Mouse (Mus musculus) intestine, embryonic 15.5 days (tissue): ENCODE data around the gene Pde7b. TPM values are rescaled to one million over a fixed set of nuclear protein-coding genes. Genes with fewer than 3 reads are reported as not detected.

Experiments
- ATAC-seq: fragments of 200-750 bp; cut with Nextera tagmentation; 2 replicates; pipeline ENCODE4 v1.8.0; 2017; ENCODE audit warnings: moderate TSS enrichment, moderate library complexity
- H3K27ac ChIP-seq: fragments of 300-500 bp; sonication (generic); 2 replicates; pipeline ENCODE4 v1.5.1; 2015; ENCODE audit warnings: mild to moderate bottlenecking, inconsistent platforms
- H3K27me3 ChIP-seq: fragments of 300-500 bp; sonication (generic); replicated peaks from 2 replicates; pipeline ENCODE4 v1.6.1; 2015; ENCODE audit warnings: inconsistent platforms
- H3K36me3 ChIP-seq: fragments of 300-500 bp; sonication (generic); 2 replicates; pipeline ENCODE4 v1.6.1; 2015; ENCODE audit warnings: inconsistent platforms
- H3K4me1 ChIP-seq: fragments of 300-500 bp; sonication (generic); replicated peaks from 2 replicates; pipeline ENCODE4 v1.6.1; 2015; ENCODE audit warnings: inconsistent platforms
- H3K4me2 ChIP-seq: fragments of 300-500 bp; sonication (generic); replicated peaks from 2 replicates; pipeline ENCODE4 v1.6.1; 2015; ENCODE audit warnings: mild to moderate bottlenecking, inconsistent platforms
- H3K4me3 ChIP-seq: fragments of 300-500 bp; sonication (generic); replicated peaks from 2 replicates; pipeline ENCODE4 v1.5.1; 2015; ENCODE audit warnings: inconsistent platforms
- H3K9ac ChIP-seq: fragments of 300-500 bp; sonication (generic); 2 replicates; pipeline ENCODE4 v1.6.1; 2015; ENCODE audit warnings: inconsistent platforms
- H3K9me3 ChIP-seq: fragments of 300-500 bp; sonication (generic); 2 replicates; pipeline ENCODE4 v1.6.1; 2016; ENCODE audit warnings: inconsistent platforms
- WGBS: fragments of 180-500 bp; shearing (Covaris S2); methylation state at CpG from one replicate; pipeline ENCODE4 v1.1.7; 2015; 5-methylcytosine and 5-hydroxymethylcytosine counted together
- polyA plus RNA-seq: library from polyadenylated mRNA; unstranded; fragments of >200 nt; fragmentation: Nextera tagmentation; extraction: Ambion mirVana; gene quantifications from 2 replicates; pipeline ENCODE4 v1.2.1, GENCODE M21; 2015

Gene Pde7b
- polyA plus RNA-seq, 1 experiment from 2014 or later, result 3.2 TPM

DNA sequence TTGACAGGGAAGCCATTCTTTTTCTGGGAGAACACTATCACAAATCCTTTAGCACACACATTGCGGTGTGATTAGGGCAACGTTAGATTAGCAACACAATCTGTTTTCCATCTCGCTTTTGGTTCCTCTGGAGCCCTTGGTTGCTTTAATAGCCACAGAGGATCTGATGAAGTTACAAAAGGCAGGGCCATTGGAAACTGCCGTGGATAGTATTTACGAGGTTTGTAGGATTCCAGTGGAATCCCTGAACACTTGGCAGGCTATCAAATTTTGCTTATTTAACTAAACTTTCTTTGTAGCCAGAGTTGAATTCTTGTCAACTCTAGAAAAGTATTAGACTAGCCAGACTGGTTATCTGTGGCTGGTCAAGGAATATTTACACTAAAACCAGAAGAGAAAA is 330.1 kb downstream of the Pde7b start:
- H3K27ac ChIP-seq, result no peak overlapping the region
- 27% methylated on average over 5 of the region's 5 CpGs for WGBS
- no peak for ATAC-seq
- H3K9ac ChIP-seq, result no peak overlapping the region
- H3K27me3 ChIP-seq, result no peaks in the 10 kb centered on the region
- no peak overlapping the region for H3K4me3 ChIP-seq
- H3K36me3 ChIP-seq, result no peaks in the 10 kb centered on the region
- no peak overlapping the region for H3K4me2 ChIP-seq
- no peaks in the 10 kb centered on the region for H3K9me3 ChIP-seq
- no peaks in the 10 kb centered on the region for H3K4me1 ChIP-seq

DNA sequence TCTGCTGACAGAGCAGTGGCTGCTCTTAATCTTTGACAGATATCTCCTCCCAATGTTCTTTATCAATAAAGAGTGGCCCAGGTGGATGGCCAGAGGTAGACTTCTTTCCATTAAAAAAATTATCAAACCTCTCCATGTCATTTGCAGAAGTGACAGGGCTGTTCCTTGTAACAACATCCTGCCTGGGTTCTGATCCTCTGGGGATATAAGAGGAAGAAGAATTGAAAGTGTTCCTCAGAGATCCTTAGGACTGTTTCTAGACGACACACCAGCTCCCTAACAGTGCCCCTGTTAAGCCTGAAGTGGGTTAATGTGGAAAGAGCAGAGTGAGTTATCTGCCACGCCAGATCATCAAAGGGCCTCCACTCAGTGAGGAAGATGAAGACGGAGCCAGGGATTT is 334.3 kb downstream of the Pde7b start:
- H3K4me2 ChIP-seq, result no peak overlapping the region
- H3K36me3 ChIP-seq, result no peaks in the 10 kb centered on the region
- H3K4me1 ChIP-seq, result no peaks in the 10 kb centered on the region
- no peak overlapping the region for H3K27ac ChIP-seq
- no peak overlapping the region for H3K9ac ChIP-seq
- no peak for ATAC-seq
- WGBS, result 74% methylated on average over 3 of the region's 3 CpGs
- no peaks in the 10 kb centered on the region for H3K9me3 ChIP-seq
- H3K27me3 ChIP-seq, result no peaks in the 10 kb centered on the region
- no peak overlapping the region for H3K4me3 ChIP-seq

DNA sequence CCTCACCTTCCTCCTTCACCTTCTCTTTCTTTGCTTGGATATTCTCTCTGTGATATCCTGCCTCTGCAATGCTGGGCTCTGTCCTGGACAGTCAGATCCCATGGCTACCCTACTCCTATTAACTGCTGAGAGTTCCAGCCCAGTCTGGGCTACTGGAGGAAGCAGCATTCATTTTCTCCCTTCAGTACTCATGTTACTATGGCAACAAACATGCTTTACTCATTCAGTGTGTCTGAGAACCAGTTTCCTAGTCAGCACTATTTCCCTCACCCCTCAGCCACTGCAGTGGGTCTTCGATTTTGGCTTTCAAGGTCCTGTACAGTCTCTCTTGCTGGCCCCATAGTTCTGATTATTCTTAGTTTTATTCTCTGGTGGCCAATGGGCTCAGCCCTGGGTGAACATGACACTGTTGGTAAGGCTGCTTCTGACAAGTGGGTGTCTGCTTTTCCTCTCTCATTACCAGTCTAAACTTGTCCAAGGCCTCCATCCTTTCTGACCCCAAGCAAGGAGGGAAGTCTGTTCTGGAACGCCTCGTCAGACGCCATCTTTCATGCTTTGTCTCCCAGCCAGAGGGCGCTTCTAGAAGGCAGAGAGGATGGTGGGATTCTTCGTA is 342.0 kb downstream of the Pde7b start:
- no peak for ATAC-seq
- H3K27ac ChIP-seq, result no peak overlapping the region
- WGBS, result 63% methylated on average over 6 of the region's 6 CpGs
- 0 out of 2 replicates have a peak, but pooled peaks cover 3% of the 10 kb centered on the region for H3K4me1 ChIP-seq
- H3K9me3 ChIP-seq, result no peaks in the 10 kb centered on the region
- H3K27me3 ChIP-seq, result no peaks in the 10 kb centered on the region
- no peaks in the 10 kb centered on the region for H3K36me3 ChIP-seq
- no peak overlapping the region for H3K9ac ChIP-seq
- H3K4me3 ChIP-seq, result no peak overlapping the region
- H3K4me2 ChIP-seq, result no peak overlapping the region

DNA sequence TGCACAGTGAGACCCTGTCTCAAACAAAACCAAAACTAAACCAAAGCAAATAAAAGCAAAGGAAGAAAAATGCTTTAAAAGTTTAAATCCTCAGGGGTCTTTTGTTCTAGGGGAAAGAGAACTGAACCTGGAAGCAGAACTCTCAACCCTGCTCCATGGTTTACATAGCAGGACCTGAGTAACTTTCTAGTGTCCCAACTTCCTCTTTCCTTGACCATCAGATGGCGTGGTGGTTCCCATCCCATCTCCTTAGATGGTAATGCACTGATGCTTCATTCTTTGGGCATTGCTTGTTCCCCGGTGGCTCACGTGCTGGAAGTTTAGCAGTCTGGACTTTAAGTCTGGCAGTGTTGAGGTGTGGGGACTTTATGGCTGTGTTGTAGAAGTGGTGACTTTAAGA is 343.5 kb downstream of the Pde7b start:
- no peaks in the 10 kb centered on the region for H3K9me3 ChIP-seq
- H3K27me3 ChIP-seq, result no peaks in the 10 kb centered on the region
- no peak overlapping the region for H3K4me3 ChIP-seq
- no peaks in the 10 kb centered on the region for H3K36me3 ChIP-seq
- 0 out of 2 replicates have a peak, but pooled peaks cover 3% of the 10 kb centered on the region for H3K4me1 ChIP-seq
- H3K4me2 ChIP-seq, result no peak overlapping the region
- H3K9ac ChIP-seq, result no peak overlapping the region
- H3K27ac ChIP-seq, result no peak overlapping the region
- no peak for ATAC-seq
- 84% methylated on average over 3 of the region's 3 CpGs for WGBS

DNA sequence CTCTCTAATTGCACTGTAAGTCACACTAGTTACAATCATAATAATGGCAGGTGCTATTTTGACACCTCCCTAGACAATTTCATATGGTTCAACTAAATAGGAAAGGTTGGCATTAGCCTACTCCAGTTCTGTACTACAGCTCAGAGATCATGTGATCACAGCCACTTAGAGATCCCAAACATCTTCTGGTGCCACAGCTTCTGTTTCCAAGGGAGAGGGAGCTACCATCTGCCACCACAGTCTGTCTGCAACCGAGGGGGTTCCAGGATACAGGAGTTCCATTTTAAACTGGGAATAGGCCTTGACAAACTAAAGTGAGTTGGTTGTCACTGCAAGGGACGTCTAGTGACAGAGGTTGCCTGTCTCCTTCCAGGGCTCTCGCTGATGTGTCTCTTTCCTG is 344.1 kb downstream of the Pde7b start:
- no peak overlapping the region for H3K9ac ChIP-seq
- no peaks in the 10 kb centered on the region for H3K36me3 ChIP-seq
- no peak overlapping the region for H3K4me2 ChIP-seq
- ATAC-seq, result no peak
- H3K27ac ChIP-seq, result no peak overlapping the region
- WGBS, result 83% methylated on average over 3 of the region's 3 CpGs
- no peak overlapping the region for H3K4me3 ChIP-seq
- 0 out of 2 replicates have a peak, but pooled peaks cover 3% of the 10 kb centered on the region for H3K4me1 ChIP-seq
- H3K27me3 ChIP-seq, result no peaks in the 10 kb centered on the region
- no peaks in the 10 kb centered on the region for H3K9me3 ChIP-seq

DNA sequence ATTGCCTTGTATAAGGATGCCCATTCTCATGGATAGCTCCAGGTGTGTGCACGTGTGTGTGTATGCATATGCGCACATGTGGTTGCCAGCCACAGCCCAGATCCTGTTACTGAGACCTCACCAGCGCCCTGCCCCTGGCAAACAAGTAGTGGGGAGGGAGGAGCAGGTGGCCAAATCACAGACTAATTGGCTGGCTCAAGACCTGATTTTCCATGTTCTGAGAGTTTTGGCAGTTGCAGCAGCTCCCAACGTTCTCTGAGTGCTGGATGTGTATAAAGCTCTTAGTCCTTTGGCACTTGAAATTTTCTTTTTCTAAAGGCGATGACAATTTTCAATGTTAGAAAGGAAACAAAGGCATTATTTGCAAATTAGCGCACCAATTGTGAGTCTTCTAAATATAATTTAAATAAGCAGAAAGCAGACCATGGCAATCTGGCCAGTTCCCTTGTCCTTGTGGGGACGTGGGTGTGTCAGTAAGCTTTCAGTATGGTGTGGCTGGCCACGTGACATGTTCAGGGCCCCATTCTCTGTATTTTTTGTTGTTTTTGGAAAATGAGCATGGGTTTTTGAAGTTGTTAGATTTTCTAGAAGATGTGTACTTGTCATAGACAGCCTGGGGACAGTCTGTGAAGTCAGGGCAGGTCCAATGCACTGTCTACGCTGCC is 345.7 kb downstream of the Pde7b start:
- H3K4me2 ChIP-seq, result no peak overlapping the region
- no peak overlapping the region for H3K27ac ChIP-seq
- no peaks in the 10 kb centered on the region for H3K36me3 ChIP-seq
- H3K9me3 ChIP-seq, result no peaks in the 10 kb centered on the region
- ATAC-seq, result no peak
- no peak overlapping the region for H3K4me3 ChIP-seq
- 0 out of 2 replicates have a peak, but pooled peaks cover 3% of the 10 kb centered on the region for H3K4me1 ChIP-seq
- no peak overlapping the region for H3K9ac ChIP-seq
- WGBS, result 82% methylated on average over 9 of the region's 9 CpGs
- no peaks in the 10 kb centered on the region for H3K27me3 ChIP-seq

DNA sequence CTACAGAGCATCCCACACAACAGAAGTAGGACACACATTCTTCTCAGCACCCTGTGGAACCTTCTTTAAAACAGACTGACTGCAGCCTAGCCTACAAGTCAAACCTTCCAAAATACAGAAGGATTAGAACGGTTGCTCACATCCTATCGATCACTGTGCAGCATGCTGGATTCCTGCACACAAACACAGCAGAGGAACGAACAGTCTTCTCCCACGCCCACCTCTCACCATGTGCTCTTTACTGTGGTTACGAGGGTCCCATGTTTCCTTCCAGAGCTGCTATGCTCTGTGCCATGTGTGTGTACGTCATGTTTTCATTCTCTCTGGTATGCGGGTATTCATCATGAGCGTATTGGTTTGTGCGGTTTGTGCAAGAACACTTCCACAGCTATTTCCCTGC is 347.3 kb downstream of the Pde7b start:
- Histone ChIP-seq H3K27ac (no peak overlapping the region), H3K36me3 (no peaks in the 10 kb centered on the region), H3K9ac (no peak overlapping the region), H3K4me3 (no peak overlapping the region), H3K9me3 (no peaks in the 10 kb centered on the region), H3K4me2 (no peak overlapping the region), H3K27me3 (no peaks in the 10 kb centered on the region), H3K4me1 (no peaks in the 10 kb centered on the region)
- 85% methylated on average over 9 of the region's 9 CpGs for WGBS
- ATAC-seq, result no peak

DNA sequence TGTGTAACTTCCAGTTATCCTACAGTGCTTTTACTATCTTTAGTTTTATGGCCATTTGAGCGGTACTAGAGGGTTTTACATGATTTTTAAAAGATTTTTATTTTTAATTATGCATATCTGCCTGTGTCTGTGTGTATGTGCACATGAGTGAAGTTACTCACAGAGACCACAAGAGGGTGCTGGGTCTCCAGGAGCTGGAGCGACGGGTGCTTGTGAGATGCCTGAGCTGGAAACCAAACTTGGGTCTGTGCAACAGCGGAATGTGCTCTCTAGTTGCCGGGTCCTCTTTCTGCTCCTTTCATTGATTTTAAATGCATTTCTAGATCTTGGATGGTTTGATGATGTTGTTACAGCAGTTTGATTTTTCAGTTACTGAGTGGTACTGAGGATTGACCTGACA is 352.8 kb downstream of the Pde7b start:
- no peak for ATAC-seq
- no peaks in the 10 kb centered on the region for H3K9me3 ChIP-seq
- H3K4me1 ChIP-seq, result no peaks in the 10 kb centered on the region

DNA sequence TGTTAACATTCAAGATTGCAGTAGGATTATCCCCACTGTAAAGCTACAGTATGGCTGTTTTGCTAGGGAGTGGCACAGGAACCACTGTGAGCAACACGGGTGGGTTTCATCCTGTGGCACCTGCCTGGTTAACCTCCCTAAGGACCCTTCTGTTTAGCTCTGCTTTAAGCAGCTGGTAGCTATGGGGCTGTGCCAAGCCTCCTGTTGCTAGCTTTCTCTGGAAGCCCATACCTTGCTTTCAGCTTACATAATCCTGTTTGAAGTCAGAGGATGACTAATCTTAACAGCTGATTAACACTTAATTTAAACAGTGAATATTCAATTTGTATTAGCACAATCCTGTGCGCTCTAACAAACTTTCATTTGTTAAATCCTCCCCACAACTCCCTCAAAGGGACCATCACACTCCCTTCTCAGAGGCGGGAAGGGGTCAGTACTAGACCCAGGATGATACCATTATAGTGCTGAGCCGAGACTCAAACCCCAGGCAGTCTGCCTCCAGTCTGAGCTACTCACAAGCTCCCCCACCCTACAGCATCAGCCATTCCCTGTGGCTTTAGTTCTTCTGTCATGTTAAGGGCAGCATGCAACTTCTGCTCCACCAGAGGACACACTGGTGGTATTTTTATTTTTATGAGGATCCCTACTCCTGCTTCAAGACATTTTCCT is 362.3 kb downstream of the Pde7b start:
- Histone ChIP-seq H3K4me1 (no peaks in the 10 kb centered on the region), H3K4me2 (no peak overlapping the region), H3K36me3 (no peaks in the 10 kb centered on the region), H3K27ac (no peak overlapping the region), H3K4me3 (no peak overlapping the region), H3K9me3 (no peaks in the 10 kb centered on the region), H3K27me3 (no peaks in the 10 kb centered on the region), H3K9ac (no peak overlapping the region)
- no peak for ATAC-seq
- WGBS, result 65% methylated on average over 4 of the region's 4 CpGs

More for the DNA sequence above, 352.8 kb downstream of the Pde7b start:
- H3K27me3 ChIP-seq, result no peaks in the 10 kb centered on the region
- H3K27ac ChIP-seq, result no peak overlapping the region
- no peak overlapping the region for H3K4me3 ChIP-seq
- no peak overlapping the region for H3K9ac ChIP-seq
- H3K4me2 ChIP-seq, result no peak overlapping the region
- WGBS, result 94% methylated on average over 5 of the region's 5 CpGs
- H3K36me3 ChIP-seq, result no peaks in the 10 kb centered on the region

DNA sequence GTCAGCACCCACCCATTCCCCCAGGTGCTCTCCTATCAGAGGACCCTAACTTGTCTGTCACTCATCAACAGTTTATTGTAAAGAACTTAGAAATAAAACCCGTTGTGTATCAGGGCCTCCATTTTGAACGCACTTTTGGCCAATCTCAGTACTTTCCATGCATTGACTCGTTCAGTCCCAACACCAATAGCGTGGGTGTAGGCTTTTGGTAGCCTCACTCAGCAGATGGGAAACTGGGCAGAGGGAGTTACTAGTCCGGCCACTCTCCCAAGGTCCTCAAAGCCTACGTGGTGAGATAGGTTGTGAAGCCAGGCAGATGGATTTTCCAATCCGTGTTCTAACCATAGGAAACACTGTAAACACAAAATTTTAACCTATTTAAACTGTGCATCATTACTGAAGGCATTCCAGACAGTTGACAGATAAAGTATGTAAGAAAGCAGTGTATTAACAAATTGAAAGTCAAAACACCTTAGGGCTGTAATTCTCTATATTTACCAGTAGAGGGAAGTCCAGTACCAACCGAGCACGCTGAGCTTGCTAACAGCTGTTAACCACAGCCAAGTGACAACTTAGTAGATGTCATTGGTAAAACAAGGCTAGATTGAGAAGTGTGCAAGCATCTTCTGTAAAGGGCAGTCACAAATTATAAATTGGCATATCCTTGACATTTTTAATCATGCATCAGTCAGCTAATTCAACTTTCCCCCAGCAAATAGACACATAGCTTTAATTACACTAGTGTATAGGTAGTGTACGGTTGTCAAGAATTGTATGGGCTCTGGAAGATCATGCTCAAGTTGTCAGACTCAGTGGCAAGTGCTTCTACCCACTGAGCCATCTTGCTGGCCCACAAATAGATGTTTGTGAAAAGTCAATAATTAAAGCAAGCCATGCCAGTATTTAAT is 363.1 kb downstream of the Pde7b start:
- H3K9me3 ChIP-seq, result no peaks in the 10 kb centered on the region
- no peak for ATAC-seq
- 63% methylated on average over 10 of the region's 10 CpGs for WGBS
- no peak overlapping the region for H3K27ac ChIP-seq
- no peaks in the 10 kb centered on the region for H3K4me1 ChIP-seq
- H3K27me3 ChIP-seq, result no peaks in the 10 kb centered on the region
- no peaks in the 10 kb centered on the region for H3K36me3 ChIP-seq
- H3K4me2 ChIP-seq, result no peak overlapping the region
- no peak overlapping the region for H3K4me3 ChIP-seq
- H3K9ac ChIP-seq, result no peak overlapping the region

DNA sequence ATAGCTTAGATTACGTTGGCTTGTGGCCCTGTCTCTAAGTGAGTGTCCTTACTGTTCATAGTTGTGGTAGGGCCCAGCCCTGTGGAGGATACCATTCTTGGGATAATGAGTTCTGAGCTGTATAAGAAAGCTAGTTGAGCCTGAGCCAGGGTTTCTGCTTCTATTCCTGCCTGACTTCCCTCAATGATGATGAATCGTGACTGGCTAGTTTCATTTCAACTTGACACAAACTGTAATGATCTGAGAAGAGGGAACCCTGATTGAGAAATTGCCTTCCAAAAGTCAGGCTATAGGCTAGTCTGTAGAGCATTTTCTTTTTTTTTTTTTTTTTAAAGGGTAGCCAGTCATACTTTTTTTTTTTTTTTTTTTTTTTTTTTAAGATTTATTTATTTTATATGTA is 376.0 kb downstream of the Pde7b start:
- no peaks in the 10 kb centered on the region for H3K27me3 ChIP-seq
- no peaks in the 10 kb centered on the region for H3K9me3 ChIP-seq
- 0 out of 2 replicates have a peak overlapping the region, but pooled peaks have one; percentile 84 for H3K4me2 ChIP-seq
- H3K9ac ChIP-seq, result no peak overlapping the region
- no peak overlapping the region for H3K27ac ChIP-seq
- H3K4me1 ChIP-seq, result no peaks in the 10 kb centered on the region; the same call in 1 of the 2 replicates
- H3K4me3 ChIP-seq, result no peak overlapping the region
- ATAC-seq, result no peak
- peaks cover 9% of the 10 kb centered on the region for H3K36me3 ChIP-seq
- WGBS, result 92% methylated on average over 2 of the region's 2 CpGs
